Comparison of ENCODE assay signal across 9 mouse cellular contexts in genomic region chr4:134362586-134362985, GRCm38 (mm10). TPM values are rescaled to one million over a fixed set of nuclear protein-coding genes. Genes with fewer than 3 reads are reported as not detected.
A peak's percentile ranks its signal among the peaks of the same experiment; 100 is the strongest.
DNase-seq lines count a peak whose midpoint lies in the region; TF ChIP-seq lines count a peak whose summit lies in the region.
"Had no signal": no experiment of that assay in that cellular context is flagged by ENCODE, and none has a peak within 500 bp of the region (broad histone marks: within the 10 kb centered on the region; RNA-seq: fewer than 3 reads in every experiment).

No protein-coding gene starts in this region.

- peaks cover 64% of the 10 kb centered on the region for H3K27me3 ChIP-seq in megakaryocyte, embryonic 14.5 days (replicated peaks)

- peaks cover 3% of the 10 kb centered on the region; the same call in 1 of the 2 replicates for H3K4me1 ChIP-seq in brown adipose tissue, adult 24 weeks (ENCODE audit: control insufficient read depth, insufficient read depth, insufficient read length, low read length)
- peaks cover 34% of the 10 kb centered on the region for H3K4me1 ChIP-seq in megakaryocyte, embryonic 14.5 days

- no peaks in the 10 kb centered on the region for H3K9me3 ChIP-seq in megakaryocyte, embryonic 14.5 days
- H3K9me3 ChIP-seq: limb, embryonic 12.5 days had no signal

- H3K36me3 ChIP-seq in megakaryocyte, embryonic 14.5 days (replicated peaks; ENCODE audit: low read length) = no peaks in the 10 kb centered on the region
- H3K36me3 ChIP-seq: limb, embryonic 12.5 days had no signal

- TF ChIP-seq CTCF in gastrocnemius, adult 2 months (IDR thresholded peaks at IDR 0.05) = no peak

- peak; percentile 43 for DNase-seq in gastrocnemius, adult 2 months
- DNase-seq in gastrocnemius, postnatal 36 days = no peak
- peak; percentile 42 for DNase-seq in kidney, adult 11 months
- no peak for DNase-seq in cerebellum, adult 18-20 months
- no peak for DNase-seq in right cerebral cortex, postnatal 36 days (ENCODE audit: low spot score in 2 of 2)
- no peak for DNase-seq in right cerebral cortex, postnatal 25 days

- no peak overlapping the region for H3K27ac ChIP-seq in gastrocnemius, adult 2 months
- H3K27ac ChIP-seq in brown adipose tissue, adult 24 weeks (replicated peaks; ENCODE audit: low read depth, low read length) = no peak overlapping the region

- intact Hi-C loops in gastrocnemius, adult 2 months (cut with DNase I) = no loop called here
- intact Hi-C loops in gastrocnemius, postnatal 36 days (cut with DNase I) = no loop called here

- H3K4me3 ChIP-seq in gastrocnemius, adult 2 months = peak overlapping the region; percentile 50
- peak overlapping the region; percentile 26; the same call in 1 of the 2 replicates for H3K4me3 ChIP-seq in brown adipose tissue, adult 24 weeks (ENCODE audit: insufficient read depth, low read depth, low read length)
- peak overlapping the region; percentile 62 for H3K4me3 ChIP-seq in megakaryocyte, embryonic 14.5 days (replicated peaks)
- H3K4me3 ChIP-seq: limb, embryonic 12.5 days had no signal

RNA-seq across cellular contexts. Expression of gene Slc30a2, which starts 19.6 kb away (rescaled TPM):
- 10 to 100 TPM in 1 of 2 experiments, 1 to 10 TPM in 1; 4.4 to 25.8 TPM for total RNA-seq in gastrocnemius, adult 2 months (2021)
- total RNA-seq in gastrocnemius, postnatal 36 days (2021) = 10 to 100 TPM in 1 of 2 experiments, 1 to 10 TPM in 1; 3.8 to 22.3 TPM
- polyA plus RNA-seq in brown adipose tissue, adult 24 weeks (2012; ENCODE audit: insufficient read depth, insufficient read length, missing spikeins) = not detected in 2 replicates
- polyA plus RNA-seq in megakaryocyte, embryonic 14.5 days (2012; ENCODE audit: insufficient read depth, low replicate concordance) = 1.1 TPM in 1 of 2 replicates, not detected in the other

RNA-seq across cellular contexts. Expression of gene Extl1, which starts 21.1 kb away (rescaled TPM):
- total RNA-seq in gastrocnemius, adult 2 months (2021) = 10 to 100 TPM; 25.1 to 27.8 TPM
- total RNA-seq in gastrocnemius, postnatal 36 days (2021) = 10 to 100 TPM; 25.9 to 29.9 TPM
- polyA plus RNA-seq in brown adipose tissue, adult 24 weeks (2012; ENCODE audit: insufficient read depth, insufficient read length, missing spikeins) = 0.52 and 1.0 TPM in 2 replicates
- not detected in 2 replicates for polyA plus RNA-seq in megakaryocyte, embryonic 14.5 days (2012; ENCODE audit: insufficient read depth, low replicate concordance)

RNA-seq across cellular contexts. Expression of gene Pafah2, which starts 33.5 kb away (rescaled TPM):
- total RNA-seq in gastrocnemius, adult 2 months (2021) = 1 to 10 TPM; 2.6 to 4.0 TPM
- total RNA-seq in gastrocnemius, postnatal 36 days (2021) = 1 to 10 TPM; 1.8 to 4.0 TPM
- polyA plus RNA-seq in brown adipose tissue, adult 24 weeks (2012; ENCODE audit: insufficient read depth, insufficient read length, missing spikeins) = 12.3 and 17.4 TPM in 2 replicates
- polyA plus RNA-seq in megakaryocyte, embryonic 14.5 days (2012; ENCODE audit: insufficient read depth, low replicate concordance) = 2.4 and 3.8 TPM in 2 replicates

RNA-seq across cellular contexts. Expression of gene Trim63, which starts 47.7 kb away (rescaled TPM):
- total RNA-seq in gastrocnemius, adult 2 months (2021) = 100 to 1,000 TPM; 250 to 325 TPM
- total RNA-seq in gastrocnemius, postnatal 36 days (2021) = 100 to 1,000 TPM; 241 to 268 TPM
- 1.2 and 2.4 TPM in 2 replicates for polyA plus RNA-seq in brown adipose tissue, adult 24 weeks (2012; ENCODE audit: insufficient read depth, insufficient read length, missing spikeins)
- not detected in 2 replicates for polyA plus RNA-seq in megakaryocyte, embryonic 14.5 days (2012; ENCODE audit: insufficient read depth, low replicate concordance)

Comparison
In these comparisons a context has a peak if more than half of its experiments do, and no peak if none do; other contexts are left out.
1. DNase-seq: peak in gastrocnemius, adult 2 months (single experiment) and kidney, adult 11 months (single experiment); none in gastrocnemius, postnatal 36 days (0 of 2), cerebellum, adult 18-20 months (0 of 2), right cerebral cortex, postnatal 36 days (0 of 2) and right cerebral cortex, postnatal 25 days (single experiment).
2. Peak in every context shown above with its lines, with median percentiles within 50 percentile points of each other: H3K4me3 ChIP-seq.